Mouse (Mus musculus): ENCODE measurements around the gene P4ha2. TPM values are rescaled to one million over a fixed set of nuclear protein-coding genes. Genes with fewer than 3 reads are reported as not detected.
A peak's percentile ranks its signal among the peaks of the same experiment; 100 is the strongest.

P4ha2 gene
- total RNA-seq, 2 experiments from 2014 or later, result 21.8 to 32.0 TPM

- H3K27ac ChIP-seq, result no peak overlapping the region
- no peak for TF ChIP-seq CTCF (IDR thresholded peaks at IDR 0.05)
- no peak for DNase-seq (ENCODE audit: extremely low spot score in 1 of 2, low spot score in 2 of 2)
- intact Hi-C loops (cut with DNase I), result loop anchor here (2.0 kb wide), 1 partner anchor 111 kb away; no protein-coding TSS in a partner anchor
- H3K4me3 ChIP-seq, result no peak overlapping the region
These were observed 46.1 kb downstream of the P4ha2 start for GRCm38 (mm10) chr11:54145990-54146389.

- no peak overlapping the region for H3K27ac ChIP-seq
- intact Hi-C loops (cut with DNase I), result loop anchor here (10.0 kb wide), 1 partner anchor 245 kb away; no protein-coding TSS in a partner anchor
- DNase-seq (ENCODE audit: extremely low spot score in 1 of 2, low spot score in 2 of 2), result no peak
- no peak overlapping the region for H3K4me3 ChIP-seq
- TF ChIP-seq CTCF (IDR thresholded peaks at IDR 0.05), result no peak
These were observed 50.0 kb downstream of the P4ha2 start for GRCm38 (mm10) chr11:54149791-54150465.

- Histone ChIP-seq H3K4me3 (no peak overlapping the region), H3K27ac (no peak overlapping the region)
- no peak for TF ChIP-seq CTCF (IDR thresholded peaks at IDR 0.05)
- DNase-seq (ENCODE audit: extremely low spot score in 1 of 2, low spot score in 2 of 2), result no peak
- intact Hi-C loops (cut with DNase I), result loop anchor here (10.0 kb wide), 1 partner anchor 244 kb away; no protein-coding TSS in a partner anchor
These were observed 51.2 kb downstream of the P4ha2 start for GRCm38 (mm10) chr11:54151141-54151540.

- no peak for TF ChIP-seq CTCF (IDR thresholded peaks at IDR 0.05)
- intact Hi-C loops (cut with DNase I), result loop anchor here (10.0 kb wide), 1 partner anchor 242 kb away; no protein-coding TSS in a partner anchor
- Histone ChIP-seq H3K4me3 (no peak overlapping the region), H3K27ac (no peak overlapping the region)
- no peak for DNase-seq (ENCODE audit: extremely low spot score in 1 of 2, low spot score in 2 of 2)
These were observed 53.1 kb downstream of the P4ha2 start for GRCm38 (mm10) chr11:54152957-54153356.

GRCm38 (mm10) chr11:54155864-54156263, 56.0 kb downstream of the P4ha2 start:
- no peak for TF ChIP-seq CTCF (IDR thresholded peaks at IDR 0.05)
- Histone ChIP-seq H3K27ac (no peak overlapping the region), H3K4me3 (no peak overlapping the region)
- peak; percentile 16 to 22 for DNase-seq (ENCODE audit: extremely low spot score in 1 of 2, low spot score in 2 of 2)
- intact Hi-C loops (cut with DNase I), result loop anchor here (10.0 kb wide), 1 partner anchor 239 kb away; no protein-coding TSS in a partner anchor

- intact Hi-C loops (cut with DNase I), result loop anchor here (10.0 kb wide), 1 partner anchor 238 kb away; no protein-coding TSS in a partner anchor
- no peak for TF ChIP-seq CTCF (IDR thresholded peaks at IDR 0.05)
- no peak for DNase-seq (ENCODE audit: extremely low spot score in 1 of 2, low spot score in 2 of 2)
- no peak overlapping the region for H3K27ac ChIP-seq
- no peak overlapping the region for H3K4me3 ChIP-seq
These were observed 56.6 kb downstream of the P4ha2 start for GRCm38 (mm10) chr11:54156504-54156903.

GRCm38 (mm10) chr11:54157586-54157985, 57.7 kb downstream of the P4ha2 start:
- intact Hi-C loops (cut with DNase I), result loop anchor here (10.0 kb wide), 1 partner anchor 237 kb away; no protein-coding TSS in a partner anchor
- Histone ChIP-seq H3K4me3 (no peak overlapping the region), H3K27ac (no peak overlapping the region)
- no peak for TF ChIP-seq CTCF (IDR thresholded peaks at IDR 0.05)
- DNase-seq (ENCODE audit: extremely low spot score in 1 of 2, low spot score in 2 of 2), result no peak

GRCm38 (mm10) chr11:54160435-54160834, 60.5 kb downstream of the P4ha2 start:
- H3K27ac ChIP-seq, result no peak overlapping the region
- intact Hi-C loops (cut with DNase I), result no loop called here
- TF ChIP-seq CTCF (IDR thresholded peaks at IDR 0.05), result no peak
- no peak overlapping the region for H3K4me3 ChIP-seq
- DNase-seq (ENCODE audit: extremely low spot score in 1 of 2, low spot score in 2 of 2), result no peak

- Histone ChIP-seq H3K4me3 (no peak overlapping the region), H3K27ac (no peak overlapping the region)
- no peak for TF ChIP-seq CTCF (IDR thresholded peaks at IDR 0.05)
- intact Hi-C loops (cut with DNase I), result no loop called here
- no peak for DNase-seq (ENCODE audit: extremely low spot score in 1 of 2, low spot score in 2 of 2)
These were observed 61.0 kb downstream of the P4ha2 start for GRCm38 (mm10) chr11:54160920-54161319.

GRCm38 (mm10) chr11:54161514-54161913, 61.6 kb downstream of the P4ha2 start:
- no peak for DNase-seq (ENCODE audit: extremely low spot score in 1 of 2, low spot score in 2 of 2)
- intact Hi-C loops (cut with DNase I), result no loop called here
- no peak for TF ChIP-seq CTCF (IDR thresholded peaks at IDR 0.05)
- H3K4me3 ChIP-seq, result no peak overlapping the region
- no peak overlapping the region for H3K27ac ChIP-seq

- intact Hi-C loops (cut with DNase I), result no loop called here
- no peak for DNase-seq (ENCODE audit: extremely low spot score in 1 of 2, low spot score in 2 of 2)
- Histone ChIP-seq H3K27ac (no peak overlapping the region), H3K4me3 (no peak overlapping the region)
- TF ChIP-seq CTCF (IDR thresholded peaks at IDR 0.05), result no peak
These were observed 63.1 kb downstream of the P4ha2 start for GRCm38 (mm10) chr11:54162968-54163367.

- no peak overlapping the region for H3K4me3 ChIP-seq
- intact Hi-C loops (cut with DNase I), result no loop called here
- DNase-seq (ENCODE audit: extremely low spot score in 1 of 2, low spot score in 2 of 2), result no peak
- no peak for TF ChIP-seq CTCF (IDR thresholded peaks at IDR 0.05)
- H3K27ac ChIP-seq, result no peak overlapping the region
These were observed 69.8 kb downstream of the P4ha2 start for GRCm38 (mm10) chr11:54169432-54170295.

All from left cerebral cortex, adult 2 months (tissue).